Mouse (Mus musculus) myocyte (in vitro differentiated cells): ENCODE data around the gene Lpcat1.

Experiments used
- CEBPB ChIP-seq: IDR thresholded peaks from 2 replicates; pipeline ENCODE4 v1.6.1; 2011; ENCODE audit warnings: mild to moderate bottlenecking, moderate library complexity; ENCODE audit not compliant: poor library complexity, insufficient read depth, severe bottlenecking
- E2F4 ChIP-seq: IDR thresholded peaks from one replicate; pipeline ENCODE4 v1.6.1; 2011; ENCODE audit warnings: mild to moderate bottlenecking, control low read depth, moderate library complexity; ENCODE audit not compliant: insufficient read depth

GRCm38 (mm10) chr13:73499893-73500604, 33.1 kb downstream of the Lpcat1 start:
- no peak for TF ChIP-seq CEBPB
- no peak for TF ChIP-seq E2F4
